Mouse (Mus musculus) ES-E14 (cell line): ENCODE measurements around the gene Ryr1. TPM values are rescaled to one million over a fixed set of nuclear protein-coding genes. Genes with fewer than 3 reads are reported as not detected.

ENCODE experiments used
- DNase-seq: peaks from one replicate; pipeline ENCODE4 v3.0.0-alpha.2; 2013; ENCODE audit warnings: low read depth, low spot score
- H3K27ac ChIP-seq: 2 replicates; pipeline ENCODE4 v1.5.1; 2012; ENCODE audit warnings: low read depth, mild to moderate bottlenecking, low read length, moderate library complexity, mixed read lengths; ENCODE audit not compliant: poor library complexity, insufficient read depth, severe bottlenecking
- H3K36me3 ChIP-seq: 2 replicates; pipeline ENCODE4 v1.6.1; 2012; ENCODE audit warnings: mild to moderate bottlenecking, low read length, moderate library complexity, mixed read lengths; ENCODE audit not compliant: control insufficient read depth, poor library complexity, insufficient read depth, severe bottlenecking
- H3K4me1 ChIP-seq, 2 experiments: fragments of 150-350 bp in 1 of 2; sonication (generic) in 1 of 2; 2 replicates each; pipeline ENCODE4 v1.6.1; 2012; ENCODE audit warnings: low read length in 2 of 2, mild to moderate bottlenecking in 1 of 2, mixed read lengths in 1 of 2; ENCODE audit not compliant: control insufficient read depth in 2 of 2, insufficient read depth in 2 of 2, poor library complexity in 1 of 2
- H3K4me3 ChIP-seq, 2 experiments: fragments of 150-350 bp in 1 of 2; sonication (generic) in 1 of 2; 2 replicates each; pipeline ENCODE4 v1.5.1; 2012; ENCODE audit warnings: low read length in 2 of 2, low read depth in 1 of 2, mild to moderate bottlenecking in 1 of 2, mixed read lengths in 1 of 2; ENCODE audit not compliant: insufficient read depth in 1 of 2, poor library complexity in 1 of 2, severe bottlenecking in 1 of 2
- H3K9ac ChIP-seq: 2 replicates; pipeline ENCODE4 v1.6.1; 2012; ENCODE audit warnings: low read depth, mild to moderate bottlenecking, low read length, mixed read lengths; ENCODE audit not compliant: poor library complexity, insufficient read depth, severe bottlenecking
- H3K9me3 ChIP-seq: fragments of 150-350 bp; sonication (generic); 2 replicates; pipeline ENCODE4 v1.6.1; 2012; ENCODE audit warnings: low read depth, mild to moderate bottlenecking, low read length; ENCODE audit not compliant: control insufficient read depth, insufficient read depth
- CHD2 ChIP-seq: IDR thresholded peaks from 2 replicates; pipeline ENCODE4 v1.6.1; 2014; ENCODE audit warnings: mild to moderate bottlenecking, low read depth, low read length, inconsistent platforms
- HCFC1 ChIP-seq: IDR thresholded peaks from 2 replicates; pipeline ENCODE4 v1.6.1; 2012; ENCODE audit warnings: low read length, inconsistent platforms, borderline replicate concordance; ENCODE audit not compliant: insufficient read depth
- MAFK ChIP-seq: IDR thresholded peaks from 2 replicates; pipeline ENCODE4 v1.6.1; 2014; ENCODE audit warnings: mild to moderate bottlenecking, low read depth, low read length, inconsistent platforms; ENCODE audit not compliant: insufficient read depth
- ZC3H11A ChIP-seq: IDR thresholded peaks from 2 replicates; pipeline ENCODE4 v1.6.1; 2012; ENCODE audit warnings: low read depth, mild to moderate bottlenecking, inconsistent platforms, low read length, borderline replicate concordance
- ZNF384 ChIP-seq: IDR thresholded peaks from 2 replicates; pipeline ENCODE4 v1.6.1; 2012; ENCODE audit warnings: low read depth, low read length, inconsistent platforms
- in situ Hi-C, 2 experiments: fragments of 600-800 bp; cut with MboI; formaldehyde crosslinking; loops; one replicate each; pipeline ENCODE4 v1.15.1; 2025; ENCODE audit warnings: low sequenced_read_pairs in 2 of 2, inconsistent platforms in 1 of 2; ENCODE audit not compliant: unreplicated experiment in 2 of 2
- total RNA-seq: library from RNA; depleted of rRNA; stranded (reverse); fragments of 300-350 nt; gene quantifications from 2 replicates; pipeline ENCODE4 v1.2.3, GENCODE M21; 2012

The Ryr1 gene
- total RNA-seq, 1 experiment, result 5.1 TPM

- Histone ChIP-seq H3K36me3 (peaks cover 3% of the 10 kb centered on the region; the same call in 1 of the 2 replicates), H3K4me1 (peaks cover 14 to 26% of the 10 kb centered on the region in 2 experiments), H3K27ac (no peak overlapping the region), H3K9ac (no peak overlapping the region), H3K9me3 (no peaks in the 10 kb centered on the region), H3K4me3 (no peak overlapping the region)
- DNase-seq, result no peak
- in situ Hi-C loops, result no loop called here
- TF ChIP-seq CHD2, result no peak
- TF ChIP-seq MAFK, result no peak
- TF ChIP-seq ZNF384, result no peak
- no peak for TF ChIP-seq HCFC1
- TF ChIP-seq ZC3H11A, result no peak
Observed at GRCm38 (mm10) chr7:28957286-28957685, 167.7 kb downstream of the Ryr1 start.

- Histone ChIP-seq H3K4me1 (peaks cover 20 to 26% of the 10 kb centered on the region in 2 experiments), H3K4me3 (no peak overlapping the region), H3K36me3 (peaks cover 10% of the 10 kb centered on the region), H3K9ac (no peak overlapping the region), H3K9me3 (no peaks in the 10 kb centered on the region), H3K27ac (no peak overlapping the region)
- in situ Hi-C loops, result no loop called here
- no peak for DNase-seq
- TF ChIP-seq MAFK (no peak), HCFC1 (no peak), ZC3H11A (no peak), CHD2 (no peak), ZNF384 (no peak)
Observed at GRCm38 (mm10) chr7:28956270-28956669, 168.7 kb downstream of the Ryr1 start.

- Histone ChIP-seq H3K9me3 (no peaks in the 10 kb centered on the region), H3K36me3 (peaks cover 13% of the 10 kb centered on the region), H3K27ac (no peak overlapping the region), H3K4me3 (no peak overlapping the region), H3K4me1 (peaks cover 23 to 28% of the 10 kb centered on the region in 2 experiments), H3K9ac (no peak overlapping the region)
- no peak for TF ChIP-seq CHD2
- TF ChIP-seq ZC3H11A, result no peak
- TF ChIP-seq HCFC1, result no peak
- TF ChIP-seq ZNF384, result no peak
- no peak for TF ChIP-seq MAFK
- no peak for DNase-seq
- in situ Hi-C loops, result no loop called here
Observed at GRCm38 (mm10) chr7:28955295-28955897, 169.6 kb downstream of the Ryr1 start.

GRCm38 (mm10) chr7:28954773-28955172, 170.2 kb downstream of the Ryr1 start:
- no peak overlapping the region for H3K27ac ChIP-seq
- TF ChIP-seq CHD2, result no peak
- no peak for TF ChIP-seq MAFK
- no peak for TF ChIP-seq ZNF384
- TF ChIP-seq ZC3H11A, result no peak
- TF ChIP-seq HCFC1, result no peak
- H3K4me3 ChIP-seq, result no peak overlapping the region
- no peak for DNase-seq
- peaks cover 15% of the 10 kb centered on the region for H3K36me3 ChIP-seq
- H3K4me1 ChIP-seq, result peaks cover 24 to 28% of the 10 kb centered on the region in 2 experiments
- no peaks in the 10 kb centered on the region for H3K9me3 ChIP-seq
- in situ Hi-C loops, result no loop called here
- H3K9ac ChIP-seq, result no peak overlapping the region
